In the genomic region with DNA sequence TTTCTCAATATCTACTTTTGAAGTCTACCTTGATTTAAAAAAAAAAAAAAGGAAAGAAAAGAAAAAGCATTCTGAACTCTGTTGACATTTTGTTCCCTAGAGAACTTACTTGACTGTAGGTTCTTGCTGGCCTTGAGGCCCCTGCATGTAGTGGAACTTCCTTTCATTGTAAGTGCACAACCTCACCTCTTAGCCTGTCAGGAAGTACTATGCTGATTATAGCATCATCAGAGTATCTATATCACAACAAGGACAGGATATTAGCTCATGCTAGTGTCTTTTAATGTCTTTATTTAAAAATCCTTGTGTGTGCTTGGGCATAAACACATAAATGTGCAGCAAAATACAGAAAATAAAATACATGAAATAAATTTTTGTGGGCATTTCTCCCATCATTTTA, we compare ENCODE assay signal across 27 mouse cellular contexts. TPM values are rescaled to one million over a fixed set of nuclear protein-coding genes. Genes with fewer than 3 reads are reported as not detected.
"Had no signal": no experiment of that assay in that cellular context is flagged by ENCODE, and none has a peak within 500 bp of the region (broad histone marks: within the 10 kb centered on the region; RNA-seq: fewer than 3 reads in every experiment).

No protein-coding gene starts in this region.

- H3K9me3 ChIP-seq: intestine, embryonic 15.5 days; limb, embryonic 12.5 days; limb, embryonic 15.5 days had no signal

- H3K4me1 ChIP-seq: intestine, embryonic 15.5 days; limb, embryonic 12.5 days; limb, embryonic 15.5 days had no signal

- H3K36me3 ChIP-seq: intestine, embryonic 15.5 days; limb, embryonic 12.5 days; limb, embryonic 15.5 days had no signal

- ATAC-seq: intestine, embryonic 15.5 days; liver, postnatal 0 days had no signal

- H3K4me2 ChIP-seq: intestine, embryonic 15.5 days; limb, embryonic 12.5 days; limb, embryonic 15.5 days; liver, embryonic 11.5 days; midbrain, embryonic 11.5 days had no signal

- H3K9ac ChIP-seq: intestine, embryonic 15.5 days; limb, embryonic 12.5 days; limb, embryonic 15.5 days; liver, embryonic 14.5 days; liver, postnatal 0 days had no signal

- H3K27me3 ChIP-seq: intestine, embryonic 15.5 days; limb, embryonic 12.5 days; limb, embryonic 15.5 days had no signal

- H3K4me3 ChIP-seq: intestine, embryonic 15.5 days; limb, embryonic 12.5 days; limb, embryonic 15.5 days had no signal

- H3K27ac ChIP-seq: intestine, embryonic 15.5 days; limb, embryonic 12.5 days; limb, embryonic 15.5 days; liver, embryonic 14.5 days had no signal

- DNase-seq: kidney, adult 11 months; kidney, adult 9 months; kidney, postnatal 25 days; left cerebral cortex, postnatal 4 days; liver, postnatal 0 days; lung, postnatal 36 days; midbrain, embryonic 14.5 days; right cerebral cortex, adult 18-20 months; right cerebral cortex, postnatal 14 days; spleen, adult 18-20 months; thymus, adult 18-20 months; thymus, postnatal 4 days had no signal

RNA-seq across cellular contexts. Expression of a gene that starts 53.4 kb away (rescaled TPM):
- total RNA-seq: left cerebral cortex, postnatal 14 days; megakaryocyte-erythroid progenitor cell, adult 5-6 weeks had no signal
- polyA plus RNA-seq: intestine, embryonic 15.5 days; kidney, embryonic 16.5 days; large intestine, adult 2 months; limb, embryonic 12.5 days; limb, embryonic 15.5 days; liver, embryonic 11.5 days; liver, embryonic 14.5 days; liver, postnatal 0 days; lung, embryonic 16.5 days; midbrain, embryonic 11.5 days; midbrain, embryonic 14.5 days; midbrain, postnatal 0 days; neural tube, embryonic 11.5 days; neural tube, embryonic 14.5 days; stomach, embryonic 16.5 days had no signal
